21 mouse cellular contexts compared by ENCODE assay signal in genomic region chr6:65662050-65662449, GRCm38 (mm10). TPM values are rescaled to one million over a fixed set of nuclear protein-coding genes. Genes with fewer than 3 reads are reported as not detected.
DNase-seq lines count a peak whose midpoint lies in the region; ATAC-seq lines count a peak whose summit lies in the region.
"Had no signal": no experiment of that assay in that cellular context is flagged by ENCODE, and none has a peak within 500 bp of the region (broad histone marks: within the 10 kb centered on the region; RNA-seq: fewer than 3 reads in every experiment).

No protein-coding gene starts in this region.

- H3K4me3 ChIP-seq in embryonic facial prominence, embryonic 13.5 days = no peak overlapping the region
- H3K4me3 ChIP-seq in embryonic facial prominence, embryonic 10.5 days = no peak overlapping the region
- H3K4me3 ChIP-seq: heart, embryonic 13.5 days; intestine, embryonic 15.5 days; kidney, embryonic 15.5 days; layer of hippocampus, adult 2 months had no signal

- H3K4me1 ChIP-seq in embryonic facial prominence, embryonic 13.5 days = peaks cover 9% of the 10 kb centered on the region
- no peaks in the 10 kb centered on the region for H3K4me1 ChIP-seq in embryonic facial prominence, embryonic 10.5 days
- H3K4me1 ChIP-seq: intestine, embryonic 15.5 days; kidney, embryonic 15.5 days had no signal

- H3K4me2 ChIP-seq in embryonic facial prominence, embryonic 13.5 days = no peak overlapping the region
- H3K4me2 ChIP-seq: heart, embryonic 13.5 days; intestine, embryonic 15.5 days; kidney, embryonic 15.5 days; lung, embryonic 14.5 days had no signal

- H3K36me3 ChIP-seq in embryonic facial prominence, embryonic 13.5 days = no peaks in the 10 kb centered on the region
- no peaks in the 10 kb centered on the region for H3K36me3 ChIP-seq in embryonic facial prominence, embryonic 10.5 days (replicated peaks)
- H3K36me3 ChIP-seq: heart, embryonic 13.5 days; intestine, embryonic 15.5 days; kidney, embryonic 15.5 days had no signal

- no peak overlapping the region; the same call in 1 of the 2 replicates for H3K9ac ChIP-seq in embryonic facial prominence, embryonic 13.5 days
- H3K9ac ChIP-seq: heart, embryonic 13.5 days; intestine, embryonic 15.5 days; kidney, embryonic 15.5 days; lung, embryonic 14.5 days had no signal

- H3K9me3 ChIP-seq in embryonic facial prominence, embryonic 13.5 days = no peaks in the 10 kb centered on the region
- no peaks in the 10 kb centered on the region for H3K9me3 ChIP-seq in embryonic facial prominence, embryonic 10.5 days
- H3K9me3 ChIP-seq: heart, embryonic 13.5 days; intestine, embryonic 15.5 days; kidney, embryonic 15.5 days had no signal

- 62% methylated on average over 2 of the region's 2 CpGs for WGBS in embryonic facial prominence, embryonic 13.5 days
- WGBS in embryonic facial prominence, embryonic 10.5 days = 73% methylated on average over 2 of the region's 2 CpGs

- 0 out of 2 replicates have a peak overlapping the region, but pooled peaks have one; percentile 33 for H3K27ac ChIP-seq in embryonic facial prominence, embryonic 13.5 days
- H3K27ac ChIP-seq in embryonic facial prominence, embryonic 10.5 days (replicated peaks) = no peak overlapping the region
- H3K27ac ChIP-seq: heart, embryonic 13.5 days; intestine, embryonic 15.5 days; kidney, embryonic 15.5 days; layer of hippocampus, adult 2 months had no signal

- no peak for DNase-seq in embryonic facial prominence, embryonic 10.5 days (ENCODE audit: low spot score)
- DNase-seq in thymus, postnatal 25 days = peak; percentile 42
- DNase-seq in retina, postnatal 1 day = no peak
- DNase-seq in embryo, embryonic 11 days = no peak
- no peak for DNase-seq in cerebellum, adult 9-11 months
- DNase-seq: adrenal gland, postnatal 25 days; cerebellum, adult 2 months; heart, postnatal 36 days; left cerebral cortex, postnatal 4 days; lung, embryonic 14.5 days; right cerebral cortex, postnatal 14 days had no signal

- no peak for ATAC-seq in embryonic facial prominence, embryonic 13.5 days (ENCODE audit: insufficient number of reproducible peaks, insufficient read depth, low FRiP score, low TSS enrichment, low read depth)
- peak; percentile 93 for ATAC-seq in activated CD4-positive, CD25-positive, alpha-beta regulatory T cell, adult 4 months
- ATAC-seq in megakaryocyte progenitor cell, adult 5-6 weeks (replicated peaks; ENCODE audit: poor library complexity) = peak; percentile 69
- ATAC-seq: forebrain, embryonic 14.5 days; intestine, embryonic 15.5 days; midbrain, embryonic 16.5 days had no signal

- H3K27me3 ChIP-seq in embryonic facial prominence, embryonic 13.5 days = no peaks in the 10 kb centered on the region
- no peaks in the 10 kb centered on the region for H3K27me3 ChIP-seq in embryonic facial prominence, embryonic 10.5 days (replicated peaks; ENCODE audit: low read depth, poor library complexity, severe bottlenecking)
- H3K27me3 ChIP-seq: heart, embryonic 13.5 days; intestine, embryonic 15.5 days; kidney, embryonic 15.5 days had no signal

RNA-seq across cellular contexts. Expression of gene Ndnf, which starts 9.3 kb away (rescaled TPM):
- polyA plus RNA-seq in embryonic facial prominence, embryonic 13.5 days (2015; fragmentation: Nextera tagmentation; extraction: Ambion mirVana) = 9.6 and 14.3 TPM in 2 replicates
- polyA plus RNA-seq in embryonic facial prominence, embryonic 10.5 days (2016; fragmentation: Nextera tagmentation; extraction: Ambion mirVana) = 8.3 and 15.0 TPM in 2 replicates
- polyA plus RNA-seq in activated CD4-positive, CD25-positive, alpha-beta regulatory T cell, adult 4 months (2017; shearing (Covaris generic)) = under 1 TPM; 0.25 to 0.74 TPM
- 0.10 TPM in 1 of 2 replicates, not detected in the other for total RNA-seq in megakaryocyte progenitor cell, adult 5-6 weeks (2015)
- total RNA-seq in megakaryocyte progenitor cell, adult 5-6 weeks (2017) = under 0.01 TPM in 1 of 2 replicates, not detected in the other
- polyA plus RNA-seq: liver, adult 2 months had no signal
